Mouse (Mus musculus) left cerebral cortex, postnatal 4 days (tissue): Measurements from ENCODE around the gene Ppp1r12b. TPM values are rescaled to one million over a fixed set of nuclear protein-coding genes. Genes with fewer than 3 reads are reported as not detected.

Experiments
- DNase-seq: peaks from one replicate; pipeline ENCODE4 v3.0.0-alpha.2; 2022
- intact Hi-C: fragments of 180-260 bp; cut with DNase I; formaldehyde crosslinking; loops from one replicate; pipeline ENCODE4 v1.15.1; 2025
- total RNA-seq, 2 experiments: library from RNA; stranded (reverse); gene quantifications; 2 replicates each; pipeline ENCODE4 v1.2.3; 2021

Gene Ppp1r12b
- total RNA-seq, 2 experiments from 2014 or later, result 61.4 to 62.1 TPM

DNA sequence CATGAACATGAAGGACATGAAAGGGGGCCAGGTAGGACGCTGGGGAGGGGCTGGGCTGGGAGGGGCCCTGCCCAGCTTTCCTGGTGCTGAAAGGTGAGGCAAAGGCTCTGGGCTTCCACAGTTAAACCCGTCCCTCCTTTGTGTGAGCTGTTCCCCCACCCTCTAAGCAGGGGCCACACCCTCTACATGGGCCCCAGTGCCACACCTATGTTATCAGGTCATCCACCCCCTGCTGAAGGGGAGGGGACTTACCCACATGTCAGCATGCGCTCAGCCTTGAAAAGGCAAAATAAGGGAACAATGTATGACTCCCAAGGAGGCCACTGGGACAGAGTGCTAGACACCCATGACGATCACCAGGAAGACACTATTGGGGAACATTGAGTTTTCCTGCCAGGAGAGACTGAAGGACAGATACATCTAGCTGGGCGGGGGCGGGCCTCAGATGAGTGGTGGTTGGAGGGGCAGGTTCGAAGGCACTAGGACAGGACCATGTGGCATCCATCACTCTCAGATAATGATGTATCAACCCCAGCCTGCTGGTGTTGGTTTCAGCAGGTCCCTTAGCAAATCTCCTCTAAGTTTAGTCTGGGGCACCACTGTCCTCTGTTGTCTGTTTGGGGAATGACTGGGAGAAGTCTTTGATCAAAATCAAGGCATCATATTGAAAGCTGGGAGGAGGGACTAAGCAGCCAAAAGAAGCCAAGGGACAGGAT, 213.6 kb downstream of the Ppp1r12b start:
- no peak for DNase-seq
- intact Hi-C loops, result no loop called here

DNA sequence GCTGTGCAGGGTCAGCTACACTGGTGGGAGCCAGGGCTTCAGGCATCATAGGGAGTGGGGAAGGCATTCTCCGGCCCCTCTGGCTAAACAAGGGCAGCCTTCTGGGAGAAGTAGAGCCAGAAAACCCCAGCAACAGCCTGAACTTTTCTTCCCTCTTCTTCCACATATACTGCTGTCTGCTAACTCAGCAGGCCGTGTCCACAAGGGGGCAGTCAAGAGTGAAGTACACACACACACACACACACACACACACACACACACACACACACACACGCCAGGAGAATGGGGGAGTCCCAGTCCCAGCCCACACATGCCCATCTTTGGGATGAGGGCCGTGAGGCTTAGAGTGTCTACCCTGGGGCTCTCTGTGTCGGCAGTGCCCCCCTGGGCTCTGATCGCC, 214.3 kb downstream of the Ppp1r12b start:
- peak; percentile 48 for DNase-seq
- intact Hi-C loops, result no loop called here

DNA sequence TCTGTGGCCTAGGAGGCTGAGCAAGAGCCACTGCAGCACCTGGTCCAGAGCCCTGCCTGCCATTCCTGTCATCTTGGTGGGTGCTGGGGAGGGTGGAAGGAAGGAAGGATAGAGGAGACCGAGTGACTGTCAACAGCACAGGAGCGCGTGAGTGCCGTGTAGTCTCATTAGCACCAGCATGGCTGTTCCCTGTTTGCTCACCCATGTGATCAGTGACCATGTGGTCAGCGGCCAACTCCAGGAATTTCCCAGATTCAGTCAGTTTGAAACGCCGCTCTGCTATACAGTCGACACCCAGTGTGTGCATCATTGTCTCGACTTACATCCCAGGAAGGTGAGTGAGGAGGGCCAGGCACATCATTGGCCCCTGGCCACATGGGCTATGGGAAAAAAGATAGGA, 218.3 kb downstream of the Ppp1r12b start:
- no peak for DNase-seq
- intact Hi-C loops, result no loop called here

DNA sequence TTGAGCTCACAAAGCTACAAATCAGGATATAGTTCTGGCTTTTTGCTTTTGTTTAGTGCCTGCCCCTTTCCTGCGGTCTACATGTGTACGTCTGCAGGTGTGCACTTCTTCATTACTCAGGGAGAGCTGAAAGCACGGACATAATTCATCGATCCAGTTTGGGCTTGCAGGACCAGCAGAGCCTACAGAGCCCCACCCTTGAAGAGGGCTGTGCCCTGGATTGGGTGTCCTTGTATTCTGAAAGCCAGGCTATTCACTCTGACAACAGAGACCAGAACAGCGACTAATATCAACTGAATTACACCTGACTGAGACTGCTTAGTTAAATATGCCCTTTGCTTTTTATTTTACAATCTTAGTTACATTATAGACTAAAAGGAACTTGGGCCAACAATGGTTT, 222.1 kb downstream of the Ppp1r12b start:
- intact Hi-C loops, result no loop called here
- no peak for DNase-seq

DNA sequence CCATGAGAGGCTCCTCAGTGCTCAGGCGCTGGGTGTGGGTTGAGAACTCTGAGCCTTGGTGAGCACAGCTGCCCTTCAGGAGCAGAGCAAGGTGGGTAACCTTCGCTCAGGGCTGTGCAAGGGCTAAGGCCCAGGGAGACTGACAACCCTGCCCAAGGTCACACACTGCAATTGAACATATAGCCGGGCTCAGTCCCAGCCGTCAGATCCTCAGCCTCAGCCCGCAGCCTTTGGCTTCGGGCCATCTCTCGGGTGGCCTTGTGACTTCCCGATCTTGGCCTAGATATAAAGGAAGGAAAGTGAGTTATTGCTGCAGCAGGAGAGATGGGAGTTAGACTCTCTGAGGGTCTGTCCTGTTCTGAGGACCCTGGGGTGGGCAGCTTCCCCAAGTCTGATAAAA, 228.5 kb downstream of the Ppp1r12b start:
- no peak for DNase-seq
- intact Hi-C loops, result no loop called here

DNA sequence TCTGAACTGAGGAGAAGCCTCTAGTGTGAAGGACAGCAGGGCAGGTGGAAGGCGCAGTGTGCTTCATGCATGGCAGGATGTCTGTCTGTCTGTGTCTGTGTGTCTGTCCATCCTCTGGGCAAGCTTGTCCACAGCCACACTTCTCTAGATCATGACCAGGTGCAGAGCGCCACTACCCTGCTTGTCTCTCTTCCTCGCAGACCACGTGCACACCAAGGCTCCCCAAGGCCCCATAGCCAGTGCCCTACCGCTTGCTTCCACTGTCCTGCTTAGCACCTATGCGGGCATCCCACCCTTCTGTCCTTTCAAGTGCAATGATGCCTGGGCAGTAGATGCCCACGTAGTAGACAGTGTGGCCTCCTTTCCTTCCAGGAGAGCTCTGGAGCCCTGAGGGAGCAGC, 229.3 kb downstream of the Ppp1r12b start:
- intact Hi-C loops, result no loop called here
- no peak for DNase-seq

DNA sequence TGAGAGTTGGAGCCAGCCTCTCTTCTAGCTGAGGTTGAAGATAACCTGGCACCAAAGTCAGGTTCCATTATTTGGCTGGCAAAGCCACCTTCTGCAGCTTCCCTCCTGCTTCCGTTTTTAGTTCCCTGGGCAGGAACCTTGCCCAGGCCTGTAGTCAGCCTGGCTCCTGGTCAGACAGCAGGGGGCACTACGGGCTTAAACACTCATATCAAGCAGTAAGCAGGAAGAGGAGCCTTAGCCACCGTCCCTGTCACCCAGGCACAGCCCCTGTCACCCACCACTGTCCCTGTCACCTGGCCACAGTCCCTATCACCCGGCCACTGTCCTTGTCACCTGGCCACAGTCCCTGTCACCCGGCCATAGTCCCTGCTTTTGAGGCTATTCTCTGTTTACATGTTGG, 230.5 kb downstream of the Ppp1r12b start:
- intact Hi-C loops, result no loop called here
- peak; percentile 61 for DNase-seq

DNA sequence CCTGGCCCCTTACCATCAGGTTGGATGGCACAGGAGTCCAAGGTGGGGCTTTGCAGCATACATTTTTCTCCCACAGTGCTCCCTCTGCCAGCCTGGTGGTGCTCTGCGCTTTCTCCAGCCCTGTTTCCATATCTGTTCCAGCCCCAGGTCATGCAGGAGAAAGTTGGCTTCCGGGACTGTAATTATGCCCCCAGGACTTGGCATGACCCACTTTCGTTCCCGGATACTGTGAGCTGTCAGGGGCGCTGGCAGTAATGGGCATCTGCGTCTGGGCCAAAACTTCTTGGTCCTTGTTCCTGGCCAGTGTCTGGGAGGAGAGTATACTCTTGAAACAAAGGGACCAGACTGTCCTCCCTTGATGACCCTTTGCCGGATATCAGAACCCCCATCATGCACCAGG, 232.9 kb downstream of the Ppp1r12b start:
- intact Hi-C loops, result no loop called here
- DNase-seq, result peak; percentile 56

DNA sequence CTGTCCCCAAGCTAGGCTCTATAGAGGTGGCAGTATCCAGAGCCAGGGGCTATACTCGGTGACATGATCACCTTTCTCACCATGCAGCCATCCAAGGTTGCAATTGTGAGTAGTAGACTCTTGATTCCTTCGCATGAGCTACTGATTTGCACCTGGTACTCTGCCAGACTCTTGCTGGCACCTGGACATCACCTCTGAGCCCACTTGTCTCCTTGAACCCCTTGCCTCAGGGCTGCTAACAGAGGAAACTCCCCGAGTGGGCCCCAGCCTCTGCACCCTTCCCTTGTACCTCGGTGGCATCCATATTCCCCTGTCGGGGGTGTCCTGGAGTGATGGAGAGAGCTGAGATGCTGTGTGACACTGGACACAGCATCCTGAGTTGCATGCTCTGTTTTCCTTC, 234.3 kb downstream of the Ppp1r12b start:
- intact Hi-C loops, result no loop called here
- no peak for DNase-seq

DNA sequence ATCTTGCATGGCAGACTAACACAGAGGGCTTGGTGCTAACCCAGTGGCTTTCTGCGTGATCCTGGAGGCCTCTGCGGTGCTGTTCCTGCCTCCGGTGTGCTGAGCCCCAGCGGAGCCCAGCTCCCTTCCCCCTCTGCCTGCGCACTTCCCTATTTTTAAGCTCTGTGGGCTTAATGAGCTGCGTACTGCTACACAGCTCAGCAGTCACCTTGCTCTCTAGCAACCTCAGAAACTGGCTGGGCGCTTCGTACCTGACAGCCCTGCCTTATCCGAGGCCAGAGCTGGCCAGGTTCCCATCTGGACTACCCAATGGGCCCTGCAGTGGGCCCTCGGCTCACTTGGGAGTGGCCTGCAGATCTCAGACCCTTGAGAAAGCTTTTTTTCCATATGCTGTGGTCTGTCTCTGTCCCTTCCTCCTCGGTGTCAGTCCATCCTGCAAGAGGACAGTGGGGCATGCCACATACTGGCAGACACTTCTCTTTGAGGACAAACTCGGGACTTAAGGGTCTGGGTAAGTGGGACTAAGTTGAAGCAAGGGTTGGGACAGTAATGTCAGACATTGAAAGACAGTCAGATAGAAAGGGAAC, 235.9 kb downstream of the Ppp1r12b start:
- intact Hi-C loops, result no loop called here
- no peak for DNase-seq

DNA sequence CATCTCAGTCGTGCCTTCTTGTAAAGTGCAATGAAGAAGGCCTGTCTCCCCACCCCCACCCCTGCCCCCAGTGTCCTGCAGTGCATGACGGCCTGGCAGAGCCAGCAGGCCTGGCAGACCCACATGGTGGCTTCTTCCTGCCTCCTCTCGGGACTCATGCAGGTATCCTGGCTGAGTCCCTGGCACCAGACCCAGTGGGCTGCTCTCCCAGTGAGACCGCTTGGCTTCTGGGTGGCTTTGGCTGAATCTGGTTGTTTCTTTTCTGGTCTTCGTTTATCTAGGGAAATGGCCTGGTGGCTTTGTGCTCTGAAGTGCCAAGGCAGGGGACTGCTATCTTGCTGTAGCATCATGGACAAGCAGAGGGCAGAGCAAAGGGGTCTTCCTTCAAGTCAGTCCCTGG, 240.7 kb downstream of the Ppp1r12b start:
- intact Hi-C loops, result no loop called here
- DNase-seq, result peak; percentile 54

DNA sequence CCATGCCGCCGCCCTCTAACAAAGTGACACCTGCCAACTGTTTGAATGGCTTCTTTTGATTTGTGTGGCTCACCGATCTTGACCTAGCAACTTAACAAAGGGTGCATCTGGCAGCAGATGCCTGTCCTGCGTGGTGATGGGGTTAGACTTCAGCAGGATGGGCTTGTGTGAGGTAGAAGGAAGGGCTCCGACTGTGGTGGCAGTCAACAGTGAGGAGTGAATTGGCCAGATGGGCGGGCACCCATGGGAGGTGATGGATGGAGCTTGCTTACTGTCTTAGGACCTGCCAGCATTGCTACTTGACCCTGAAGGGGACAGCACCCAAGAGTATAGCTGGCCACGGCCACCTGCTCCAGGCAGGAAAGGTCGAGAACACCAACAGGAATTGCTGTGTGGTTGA, 241.6 kb downstream of the Ppp1r12b start:
- DNase-seq, result no peak
- intact Hi-C loops, result no loop called here

DNA sequence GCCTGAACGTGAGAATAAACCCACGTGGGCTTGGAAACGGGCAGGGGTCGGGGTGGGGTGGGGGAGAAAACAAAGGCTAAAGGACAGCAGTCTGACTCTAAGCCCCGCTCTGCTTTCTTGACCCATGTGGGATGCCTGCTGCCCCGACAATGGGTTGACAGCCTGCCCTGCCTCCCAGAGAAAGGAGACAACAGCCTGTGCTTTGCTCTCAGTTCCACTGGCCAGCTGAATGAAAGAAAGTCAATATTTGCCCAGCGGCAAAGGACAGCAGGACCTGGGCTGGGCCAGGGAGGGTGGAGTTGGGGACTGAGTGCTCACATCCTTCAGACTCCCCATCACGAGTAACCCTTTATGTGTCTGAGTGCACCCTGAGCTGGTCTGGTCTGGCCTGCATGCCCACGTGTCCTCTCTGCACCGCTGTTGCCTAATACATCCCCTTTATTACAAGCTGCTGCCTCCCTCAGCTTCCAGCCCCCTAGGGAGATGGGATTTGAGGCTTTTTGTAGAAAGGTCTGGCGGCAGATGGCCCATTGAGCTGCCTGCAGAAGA, 242.2 kb downstream of the Ppp1r12b start:
- DNase-seq, result peak; percentile 47
- intact Hi-C loops, result no loop called here

DNA sequence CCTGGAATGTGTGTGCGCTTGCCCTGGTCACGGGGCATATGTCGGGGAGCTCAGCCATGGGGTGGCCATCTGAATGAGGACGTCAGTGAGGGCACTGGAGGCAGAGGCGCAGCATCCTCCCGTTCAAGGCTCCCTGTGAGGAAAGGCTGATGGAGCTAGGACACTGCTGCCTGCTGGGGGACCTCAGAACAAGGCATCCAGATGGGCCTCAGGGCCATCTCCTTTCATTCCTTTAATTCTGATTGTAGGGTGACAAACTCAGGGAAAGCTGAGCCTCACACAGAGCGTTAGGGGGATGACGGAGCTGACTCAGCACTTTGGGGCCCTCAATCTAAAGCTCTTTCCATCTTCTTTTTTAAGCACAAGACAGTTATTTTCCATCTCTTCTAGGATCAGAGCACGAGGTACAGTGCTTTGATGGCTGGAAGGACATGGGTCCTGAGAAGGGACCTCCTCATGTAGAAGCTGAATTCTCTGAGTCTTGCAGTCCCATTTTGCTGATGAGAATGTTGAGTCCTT, 242.9 kb downstream of the Ppp1r12b start:
- intact Hi-C loops, result no loop called here
- DNase-seq, result no peak

DNA sequence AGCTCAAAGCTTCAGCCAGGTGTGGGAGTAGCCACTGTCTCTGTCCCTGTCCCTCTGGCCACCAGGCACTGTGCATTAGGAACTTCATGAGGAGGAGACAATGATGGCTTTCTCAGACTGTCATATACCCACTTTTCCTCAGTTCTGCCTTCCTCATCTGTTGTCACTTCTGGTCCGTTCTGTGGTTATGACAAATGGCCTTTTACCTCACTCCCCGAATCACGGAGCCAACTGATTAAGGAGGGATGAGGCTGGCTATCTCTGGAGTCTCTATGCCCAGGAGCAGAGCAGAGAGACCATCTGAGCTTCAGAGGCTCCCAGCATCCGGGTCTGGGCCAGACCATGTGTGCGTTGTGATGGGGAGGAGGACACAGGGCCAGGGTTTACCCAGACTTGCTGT, 244.1 kb downstream of the Ppp1r12b start:
- no peak for DNase-seq
- intact Hi-C loops, result no loop called here

DNA sequence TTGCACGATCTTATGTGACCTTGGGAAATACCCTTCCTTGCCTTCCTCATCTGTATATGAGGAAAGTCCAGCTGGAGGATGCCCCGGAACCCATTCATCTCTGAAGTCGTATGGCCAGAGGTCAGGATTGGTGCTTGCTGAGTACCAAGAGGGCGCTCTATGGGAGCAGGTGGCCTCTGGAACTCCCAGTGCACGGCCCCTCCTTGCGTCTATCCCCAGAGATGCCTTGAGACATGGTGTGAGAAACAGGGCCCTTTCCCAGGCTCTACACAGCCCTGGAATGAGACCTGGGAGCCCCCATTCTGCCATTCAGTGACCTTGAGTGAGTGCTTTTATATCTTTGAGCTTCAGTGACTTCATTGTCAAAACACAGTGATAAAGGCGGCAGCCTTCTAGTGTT, 244.7 kb downstream of the Ppp1r12b start:
- intact Hi-C loops, result no loop called here
- no peak for DNase-seq

DNA sequence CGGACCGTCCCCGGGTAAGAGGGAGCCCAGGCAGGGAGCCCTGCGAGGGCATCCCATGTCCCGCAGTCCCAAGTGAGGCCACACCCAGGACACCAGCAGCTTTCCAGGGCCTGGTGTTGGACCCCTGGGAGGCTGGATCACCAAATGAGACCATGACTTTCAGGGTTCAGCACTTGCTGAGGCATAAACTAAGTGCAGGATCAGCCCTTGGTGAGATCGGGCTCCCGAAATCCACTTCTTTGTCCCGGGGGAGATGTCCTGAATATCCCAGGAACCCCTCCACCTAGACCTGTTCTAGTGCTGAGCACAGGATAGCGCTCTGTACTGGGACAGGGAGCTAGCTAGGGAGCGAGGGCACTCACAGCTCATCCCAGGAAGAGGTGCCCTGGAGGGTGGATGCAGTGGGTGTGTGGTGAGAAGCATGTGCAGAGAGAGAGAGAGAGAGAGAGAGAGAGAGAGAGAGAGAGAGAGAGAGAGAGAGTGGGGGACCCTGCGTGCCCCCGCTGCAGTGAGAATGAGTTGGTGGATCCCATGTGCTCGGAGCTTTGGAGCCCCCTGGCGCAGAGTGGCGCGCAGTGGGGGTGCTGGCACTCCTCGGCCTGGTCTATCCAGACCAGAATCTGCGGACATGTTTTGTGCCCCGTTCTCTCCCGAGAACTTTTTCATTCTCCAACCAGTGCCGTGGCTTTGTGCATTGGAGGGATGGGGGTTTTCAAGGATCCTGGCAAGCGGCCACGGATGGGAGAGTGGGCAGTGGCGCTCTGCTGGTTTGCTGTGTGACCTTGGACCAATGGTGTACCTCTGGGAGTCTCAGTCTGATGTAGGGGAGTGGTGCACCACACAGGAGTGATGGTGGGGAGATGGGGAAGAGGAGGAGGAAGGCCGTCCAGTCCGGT, 246.1 kb downstream of the Ppp1r12b start:
- peak; percentile 64 for DNase-seq
- intact Hi-C loops, result no loop called here

DNA sequence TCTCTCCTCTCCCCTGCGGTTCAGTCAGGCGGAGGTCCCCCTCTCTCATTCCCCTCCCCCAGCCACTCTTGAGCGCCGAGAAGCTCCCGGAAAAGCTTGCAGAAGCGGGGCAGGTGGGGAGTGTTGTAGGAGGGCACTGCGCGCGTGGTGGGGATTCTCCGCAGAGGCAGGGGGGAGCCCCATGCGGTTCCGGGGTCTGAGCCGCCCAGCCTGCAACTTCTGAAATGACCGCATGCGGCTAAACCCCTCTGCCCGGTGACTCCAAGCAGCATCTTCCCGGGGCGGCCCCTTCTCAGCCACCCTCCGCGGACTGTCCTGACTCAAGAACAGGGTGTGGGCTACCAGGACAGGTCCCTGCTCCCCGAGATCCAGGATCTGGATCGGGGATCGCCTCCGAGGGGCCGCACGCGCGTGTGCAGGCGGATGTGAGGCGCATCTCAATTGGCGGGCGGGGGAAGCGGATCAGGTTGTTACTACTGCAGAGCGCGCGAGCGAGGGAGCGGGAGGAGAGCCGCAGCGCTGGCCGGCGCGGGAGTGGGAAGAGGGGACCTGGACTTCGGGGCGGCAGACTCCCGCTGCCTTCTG, 246.8 kb downstream of the Ppp1r12b start:
- intact Hi-C loops, result no loop called here
- peak; percentile 58 for DNase-seq

DNA sequence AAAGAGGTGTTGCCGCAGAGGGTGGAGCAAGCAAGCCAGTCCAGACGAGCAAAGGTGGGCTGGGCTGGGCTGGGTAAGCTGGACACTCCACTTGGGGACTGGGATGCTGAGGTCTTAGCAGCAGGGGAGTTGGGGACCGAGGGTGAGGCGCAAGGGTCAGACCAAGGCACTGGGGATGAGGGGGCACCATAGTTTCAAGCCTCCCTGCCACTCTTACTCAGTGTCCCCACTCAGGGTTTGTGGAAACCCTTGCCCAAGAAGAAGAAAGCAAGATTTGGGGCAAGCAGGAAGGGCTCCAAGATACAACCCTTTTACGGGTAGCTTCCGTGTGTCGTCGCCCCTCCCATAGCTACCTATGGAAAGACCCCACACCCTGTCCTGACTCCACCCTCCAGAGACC, 247.5 kb downstream of the Ppp1r12b start:
- intact Hi-C loops, result no loop called here
- no peak for DNase-seq

DNA sequence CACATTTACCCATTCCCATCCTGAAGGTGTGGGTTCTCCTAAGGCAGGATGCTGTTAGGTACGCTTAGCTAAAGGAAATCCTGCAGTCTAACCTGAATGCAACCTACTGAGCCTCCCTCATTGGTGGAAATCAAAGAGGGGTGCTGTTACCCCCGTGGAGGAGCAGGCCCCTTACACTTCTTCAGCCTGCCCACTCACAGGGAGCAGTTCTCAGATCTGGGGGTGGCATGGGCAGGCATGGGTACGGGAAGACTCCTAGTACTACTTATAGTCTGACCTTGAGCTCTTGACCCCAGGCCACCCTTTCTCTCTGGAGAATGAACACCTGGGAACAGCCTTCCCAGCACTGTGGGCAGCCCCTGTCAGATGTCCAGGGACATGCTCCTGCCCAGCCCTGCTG, 248.2 kb downstream of the Ppp1r12b start:
- intact Hi-C loops, result no loop called here
- no peak for DNase-seq

DNA sequence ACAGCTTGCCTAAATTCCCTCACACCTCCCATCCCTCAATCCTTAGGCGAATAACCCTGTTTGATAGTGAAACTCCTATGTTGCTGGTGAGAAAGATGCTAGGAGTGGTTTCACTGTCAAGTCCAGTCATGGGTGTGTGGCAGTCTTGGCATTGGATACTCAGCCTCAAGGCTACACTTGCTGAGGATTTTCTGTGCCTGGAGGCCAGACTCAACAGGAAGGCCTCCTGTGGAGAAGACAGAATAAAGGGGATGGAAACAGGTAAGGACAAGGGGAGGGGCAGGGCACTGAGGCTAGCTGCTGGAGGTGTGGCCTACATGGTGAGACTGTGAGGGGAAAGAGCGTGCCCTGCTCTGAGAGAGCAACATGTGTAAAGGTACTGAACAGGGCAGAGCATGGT, 249.2 kb downstream of the Ppp1r12b start:
- no peak for DNase-seq
- intact Hi-C loops, result no loop called here
